Mouse (Mus musculus) midbrain, postnatal 0 days (tissue): ENCODE measurements around the gene Shtn1. TPM values are rescaled to one million over a fixed set of nuclear protein-coding genes. Genes with fewer than 3 reads are reported as not detected.

Source experiments
- ATAC-seq: fragments of 200-750 bp; cut with Nextera tagmentation; 2 replicates; pipeline ENCODE4 v1.8.0; 2017; ENCODE audit warnings: moderate number of reproducible peaks, mild to moderate bottlenecking, moderate TSS enrichment, moderate library complexity; ENCODE audit not compliant: low FRiP score
- DNase-seq: peaks from one replicate; pipeline ENCODE4 v3.0.0-alpha.2; 2015; ENCODE audit warnings: low spot score
- H3K27ac ChIP-seq: fragments of 300-500 bp; sonication (generic); 2 replicates; pipeline ENCODE4 v1.5.1; 2014; ENCODE audit warnings: low read depth, mild to moderate bottlenecking, low read length, mixed read lengths
- H3K27me3 ChIP-seq: fragments of 300-500 bp; sonication (generic); 2 replicates; pipeline ENCODE4 v1.6.1; 2014; ENCODE audit warnings: low read length, control low read depth, mixed read lengths; ENCODE audit not compliant: insufficient read depth
- H3K36me3 ChIP-seq: fragments of 300-500 bp; sonication (generic); 2 replicates; pipeline ENCODE4 v1.6.1; 2014; ENCODE audit warnings: low read length, control low read depth, mixed read lengths; ENCODE audit not compliant: insufficient read depth
- H3K4me1 ChIP-seq: fragments of 300-500 bp; sonication (generic); 2 replicates; pipeline ENCODE4 v1.6.1; 2014; ENCODE audit warnings: mild to moderate bottlenecking, control low read depth, antibody characterized with exemption, low read length, mixed read lengths; ENCODE audit not compliant: insufficient read depth
- H3K4me2 ChIP-seq: fragments of 300-500 bp; sonication (generic); 2 replicates; pipeline ENCODE4 v1.6.1; 2014; ENCODE audit warnings: low read depth, mild to moderate bottlenecking, low read length, mixed read lengths; ENCODE audit not compliant: poor library complexity, severe bottlenecking
- H3K4me3 ChIP-seq: fragments of 300-500 bp; sonication (generic); 2 replicates; pipeline ENCODE4 v1.5.1; 2014; ENCODE audit warnings: low read depth, mild to moderate bottlenecking, low read length, moderate library complexity
- H3K9ac ChIP-seq: fragments of 300-500 bp; sonication (generic); replicated peaks from 2 replicates; pipeline ENCODE4 v1.6.1; 2014; ENCODE audit warnings: mild to moderate bottlenecking, low read length, moderate library complexity, mixed read lengths; ENCODE audit not compliant: poor library complexity, severe bottlenecking
- H3K9me3 ChIP-seq: fragments of 300-500 bp; sonication (generic); 2 replicates; pipeline ENCODE4 v1.6.1; 2016; ENCODE audit warnings: low read length, control low read depth
- CTCF ChIP-seq: IDR thresholded peaks from 2 replicates; pipeline ENCODE4 v1.5.1; 2016; ENCODE audit warnings: antibody characterized with exemption, mild to moderate bottlenecking
- WGBS: fragments of 180-500 bp; shearing (Covaris S2); extraction: QIAGEN DNeasy Blood & Tissue Kit; methylation state at CpG from one replicate; pipeline ENCODE4 v1.1.7; 2014; 5-methylcytosine and 5-hydroxymethylcytosine counted together
- polyA plus RNA-seq: library from polyadenylated mRNA; unstranded; fragments of >200 nt; fragmentation: Nextera tagmentation; extraction: Ambion mirVana; gene quantifications from 2 replicates; pipeline ENCODE4 v1.2.1, GENCODE M21; 2015
- total RNA-seq: library from RNA; depleted of rRNA; stranded (reverse); fragments of >200 nt; gene quantifications from 2 replicates; pipeline ENCODE4 v1.2.3, GENCODE M21; 2014

Gene Shtn1
- total and polyA plus RNA-seq, 2 experiments from 2014 or later, result 68.1 to 70.9 TPM

GRCm38 (mm10) chr19:58963011-58963410, 112.9 kb downstream of the Shtn1 start:
- WGBS, result 78% methylated on average over 8 of the region's 8 CpGs
- no peak overlapping the region for H3K9ac ChIP-seq
- no peaks in the 10 kb centered on the region for H3K36me3 ChIP-seq
- H3K4me1 ChIP-seq, result no peaks in the 10 kb centered on the region
- no peak overlapping the region for H3K4me2 ChIP-seq
- H3K27me3 ChIP-seq, result peaks cover 7% of the 10 kb centered on the region
- no peak for TF ChIP-seq CTCF
- ATAC-seq, result no peak
- H3K27ac ChIP-seq, result no peak overlapping the region
- DNase-seq, result no peak
- no peaks in the 10 kb centered on the region for H3K9me3 ChIP-seq
- H3K4me3 ChIP-seq, result no peak overlapping the region

- Histone ChIP-seq H3K9ac (no peak overlapping the region), H3K4me1 (no peaks in the 10 kb centered on the region), H3K4me3 (no peak overlapping the region), H3K27ac (no peak overlapping the region), H3K9me3 (no peaks in the 10 kb centered on the region), H3K36me3 (no peaks in the 10 kb centered on the region), H3K4me2 (no peak overlapping the region), H3K27me3 (peaks cover 5% of the 10 kb centered on the region)
- DNase-seq (no peak), ATAC-seq (no peak)
- 92% methylated on average over 8 of the region's 8 CpGs for WGBS
- no peak for TF ChIP-seq CTCF
Measured at GRCm38 (mm10) chr19:58954779-58955178, 121.1 kb downstream of the Shtn1 start.

- ATAC-seq, result no peak
Measured at GRCm38 (mm10) chr19:58952236-58952635, 123.7 kb downstream of the Shtn1 start.

GRCm38 (mm10) chr19:58951521-58951920, 124.4 kb downstream of the Shtn1 start:
- Histone ChIP-seq H3K27me3 (peaks cover 15% of the 10 kb centered on the region), H3K9me3 (no peaks in the 10 kb centered on the region), H3K4me2 (no peak overlapping the region), H3K4me1 (no peaks in the 10 kb centered on the region), H3K4me3 (no peak overlapping the region), H3K27ac (no peak overlapping the region), H3K9ac (no peak overlapping the region), H3K36me3 (no peaks in the 10 kb centered on the region)
- ATAC-seq (no peak), DNase-seq (no peak)
- WGBS, result 97% methylated on average over 3 of the region's 3 CpGs
- TF ChIP-seq CTCF, result no peak

More at GRCm38 (mm10) chr19:58952236-58952635, 123.7 kb downstream of the Shtn1 start:
- Histone ChIP-seq H3K4me2 (no peak overlapping the region), H3K9ac (no peak overlapping the region), H3K4me1 (no peaks in the 10 kb centered on the region), H3K4me3 (no peak overlapping the region), H3K27ac (no peak overlapping the region), H3K27me3 (peaks cover 9% of the 10 kb centered on the region), H3K9me3 (no peaks in the 10 kb centered on the region), H3K36me3 (no peaks in the 10 kb centered on the region)
- no peak for DNase-seq
- WGBS, result 69% methylated on average over 12 of the region's 13 CpGs
- no peak for TF ChIP-seq CTCF

DNA sequence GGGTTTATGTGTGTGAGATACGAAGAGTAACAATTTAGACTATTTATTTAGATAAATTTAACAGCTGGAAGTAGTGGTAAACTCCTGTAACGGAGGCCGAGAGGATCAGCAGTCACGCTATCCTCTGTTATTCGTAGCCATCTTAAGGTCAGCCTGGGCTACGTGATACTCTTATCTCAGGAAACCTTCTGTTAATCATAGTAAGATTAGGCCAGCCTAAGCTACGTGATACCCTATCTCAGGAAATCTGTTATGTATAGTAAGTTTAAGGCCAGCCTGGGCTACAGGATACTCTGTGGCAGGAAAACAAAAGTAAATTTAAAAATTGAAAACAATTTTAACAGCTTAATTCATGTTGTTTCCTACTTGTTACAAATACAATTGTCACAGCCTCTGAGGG, 129.9 kb downstream of the Shtn1 start:
- peaks cover 5% of the 10 kb centered on the region; the same call in 1 of the 2 replicates for H3K4me1 ChIP-seq
- no peak for TF ChIP-seq CTCF
- no peak overlapping the region for H3K4me2 ChIP-seq
- DNase-seq, result no peak
- no peaks in the 10 kb centered on the region for H3K9me3 ChIP-seq
- WGBS, result 82% methylated on average over 7 of the region's 7 CpGs
- H3K27me3 ChIP-seq, result peaks cover 17% of the 10 kb centered on the region; the same call in 1 of the 2 replicates
- H3K36me3 ChIP-seq, result no peaks in the 10 kb centered on the region
- no peak overlapping the region for H3K9ac ChIP-seq
- no peak overlapping the region for H3K4me3 ChIP-seq
- no peak for ATAC-seq
- no peak overlapping the region for H3K27ac ChIP-seq

GRCm38 (mm10) chr19:58942841-58943828, 132.8 kb downstream of the Shtn1 start, which contains the start of the genes Eno4 and Hspa12a:
Gene Eno4, plus strand, starts transcription at chr19:58943425.
Gene Hspa12a, minus strand, starts transcription at chr19:58943654.
- H3K27ac ChIP-seq, result peak within 1 kb of the TSS; percentile 51
- H3K9me3 ChIP-seq, result no peaks in the 10 kb centered on the region
- DNase-seq, result peak; percentile 95
- TF ChIP-seq CTCF, result no peak
- no peaks in the 10 kb centered on the region for H3K36me3 ChIP-seq
- ATAC-seq, result peak; percentile 98
- peak within 1 kb of the TSS; percentile 98 for H3K4me2 ChIP-seq
- under 1% methylated on average over 65 of the region's 65 CpGs for WGBS
- H3K27me3 ChIP-seq, result peaks cover 13% of the 10 kb centered on the region; the same call in 1 of the 2 replicates
- H3K4me3 ChIP-seq, result peak within 1 kb of the TSS; percentile 70
- H3K9ac ChIP-seq, result peak within 1 kb of the TSS; percentile 84
- peaks cover 5% of the 10 kb centered on the region; the same call in 1 of the 2 replicates for H3K4me1 ChIP-seq
